Mouse (Mus musculus) hindbrain, embryonic 16.5 days (tissue): ENCODE data around the gene Trh. TPM values are rescaled to one million over a fixed set of nuclear protein-coding genes. Genes with fewer than 3 reads are reported as not detected.

Experiments used
- ATAC-seq: fragments of 200-750 bp; cut with Nextera tagmentation; 2 replicates; pipeline ENCODE4 v1.8.0; 2017; ENCODE audit warnings: moderate TSS enrichment, moderate library complexity
- H3K27ac ChIP-seq: fragments of 300-500 bp; sonication (generic); 2 replicates; pipeline ENCODE4 v1.5.1; 2014; ENCODE audit warnings: low read depth, mild to moderate bottlenecking, control low read depth, low read length, moderate library complexity
- H3K27me3 ChIP-seq: fragments of 300-500 bp; sonication (generic); replicated peaks from 2 replicates; pipeline ENCODE4 v1.6.1; 2014; ENCODE audit warnings: low read length; ENCODE audit not compliant: control insufficient read depth, insufficient read depth
- H3K36me3 ChIP-seq: fragments of 300-500 bp; sonication (generic); 2 replicates; pipeline ENCODE4 v1.6.1; 2014; ENCODE audit warnings: mild to moderate bottlenecking, low read length, moderate library complexity, mixed read lengths; ENCODE audit not compliant: control insufficient read depth, insufficient read depth
- H3K4me1 ChIP-seq: fragments of 300-500 bp; sonication (generic); 2 replicates; pipeline ENCODE4 v1.6.1; 2014; ENCODE audit warnings: low read depth, low read length; ENCODE audit not compliant: control insufficient read depth, insufficient read depth
- H3K4me2 ChIP-seq: fragments of 300-500 bp; sonication (generic); 2 replicates; pipeline ENCODE4 v1.6.1; 2014; ENCODE audit warnings: mild to moderate bottlenecking, low read length, control low read depth, moderate library complexity
- H3K4me3 ChIP-seq: fragments of 300-500 bp; sonication (generic); 2 replicates; pipeline ENCODE4 v1.5.1; 2014; ENCODE audit warnings: mild to moderate bottlenecking, low read length, control low read depth, moderate library complexity
- H3K9ac ChIP-seq: fragments of 300-500 bp; sonication (generic); 2 replicates; pipeline ENCODE4 v1.6.1; 2014; ENCODE audit warnings: low read depth, mild to moderate bottlenecking, control low read depth, low read length, moderate library complexity
- H3K9me3 ChIP-seq: fragments of 300-500 bp; sonication (generic); 2 replicates; pipeline ENCODE4 v1.6.1; 2014; ENCODE audit warnings: mild to moderate bottlenecking, low read length, moderate library complexity; ENCODE audit not compliant: control insufficient read depth
- WGBS: fragments of 180-500 bp; shearing (Covaris S2); extraction: QIAGEN DNeasy Blood & Tissue Kit; methylation state at CpG from one replicate; pipeline ENCODE4 v1.1.7; 2014; 5-methylcytosine and 5-hydroxymethylcytosine counted together
- polyA plus RNA-seq: library from polyadenylated mRNA; unstranded; fragments of >200 nt; fragmentation: Nextera tagmentation; extraction: Ambion mirVana; gene quantifications from 2 replicates; pipeline ENCODE4 v1.2.1, GENCODE M21; 2015

The Trh gene
- polyA plus RNA-seq, 1 experiment from 2014 or later: 3.9 TPM

GRCm38 (mm10) chr6:92199414-92199813, 45.0 kb downstream of the Trh start:
- H3K9me3 ChIP-seq: no peaks in the 10 kb centered on the region
- H3K27ac ChIP-seq: no peak overlapping the region
- no peak overlapping the region for H3K9ac ChIP-seq
- peaks cover 31% of the 10 kb centered on the region for H3K36me3 ChIP-seq
- H3K4me3 ChIP-seq: no peak overlapping the region
- no peaks in the 10 kb centered on the region for H3K4me1 ChIP-seq
- no peak for ATAC-seq
- H3K4me2 ChIP-seq: no peak overlapping the region
- no peaks in the 10 kb centered on the region for H3K27me3 ChIP-seq
- WGBS: 91% methylated on average over 8 of the region's 8 CpGs

Other genes with a start within 250 kb of the Trh start
- 16.0 and 16.5 TPM in 2 replicates for gene Nr2c2, start 153.3 kb downstream of the Trh start, polyA plus RNA-seq
- gene Mrps25, start 60.6 kb downstream of the Trh start, polyA plus RNA-seq: 76.4 and 81.7 TPM in 2 replicates
- gene Rbsn, start 29.7 kb downstream of the Trh start, polyA plus RNA-seq: 28.6 and 34.3 TPM in 2 replicates